Mouse (Mus musculus) T-cell, adult 2 months (primary cell): ENCODE data around the gene Ugdh.
A peak's percentile ranks its signal among the peaks of the same experiment; 100 is the strongest.

Experiments used
- DNase-seq: peaks from one replicate; pipeline ENCODE4 v3.0.0; 2022; ENCODE audit warnings: low spot score

Gene Ugdh

GRCm38 (mm10) chr5:65428321-65428720 lies 7.4 kb downstream of the Ugdh start:
- DNase-seq, result no peak

DNA sequence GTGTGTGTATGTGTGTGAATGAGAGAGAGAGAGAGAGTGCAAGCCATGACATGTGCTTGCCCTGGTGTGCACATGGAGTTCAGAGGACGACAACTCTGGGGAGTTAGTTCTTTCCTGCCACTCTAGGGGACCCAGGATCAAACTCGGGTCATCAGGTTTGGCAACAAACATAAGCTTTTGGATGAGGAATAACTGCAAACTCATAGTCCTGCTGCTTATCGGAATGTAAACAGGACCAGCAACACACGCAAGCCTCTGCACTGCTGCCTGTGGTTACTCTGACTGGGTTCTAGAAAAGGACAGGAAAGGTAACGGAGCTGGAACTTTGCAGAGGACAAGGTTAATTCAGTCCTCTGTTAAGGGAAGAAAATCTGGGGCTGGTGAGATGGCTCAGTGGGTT lies 10.5 kb downstream of the Ugdh start:
- no peak for DNase-seq

DNA sequence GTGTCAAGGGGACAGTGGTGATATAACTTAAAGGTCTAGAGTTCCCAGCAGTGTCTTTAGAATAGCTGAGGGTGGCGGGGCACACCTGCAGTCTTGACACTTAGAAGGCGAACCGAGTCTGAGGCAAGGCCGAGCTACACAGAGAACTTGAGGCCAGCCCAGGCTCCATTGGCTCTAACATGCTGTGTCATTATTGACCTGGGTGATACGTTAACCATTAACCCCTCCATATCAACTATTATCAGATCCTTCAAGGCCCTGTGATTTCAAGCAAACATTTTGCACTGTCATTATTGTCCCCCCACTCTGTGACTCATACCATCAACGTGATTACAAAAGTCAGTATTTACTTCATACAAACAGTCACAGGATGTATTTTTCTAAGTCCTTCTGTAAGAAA lies 11.5 kb downstream of the Ugdh start:
- DNase-seq, result no peak

DNA sequence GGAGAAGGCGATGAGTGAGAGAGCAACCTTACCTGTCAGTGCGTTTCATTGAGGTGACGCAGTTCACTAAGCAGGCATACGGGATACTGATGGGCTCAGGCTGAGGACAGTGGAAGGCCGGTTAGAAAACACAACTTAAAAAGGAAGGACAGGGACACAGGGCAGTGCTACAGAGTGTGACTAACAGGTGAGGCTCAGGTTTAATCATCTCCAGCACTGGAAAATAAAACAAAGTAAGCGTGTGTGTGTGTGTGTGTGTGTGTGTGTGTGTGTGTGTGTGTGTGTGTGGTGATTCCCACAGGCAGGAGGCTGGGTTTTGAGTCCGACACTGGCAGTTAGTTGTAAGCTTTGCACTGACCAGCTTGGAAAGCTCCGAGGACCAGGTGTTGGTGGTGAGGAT lies 12.9 kb downstream of the Ugdh start:
- DNase-seq, result no peak

- DNase-seq, result no peak
Measured at GRCm38 (mm10) chr5:65420822-65421221, 14.9 kb downstream of the Ugdh start.

DNA sequence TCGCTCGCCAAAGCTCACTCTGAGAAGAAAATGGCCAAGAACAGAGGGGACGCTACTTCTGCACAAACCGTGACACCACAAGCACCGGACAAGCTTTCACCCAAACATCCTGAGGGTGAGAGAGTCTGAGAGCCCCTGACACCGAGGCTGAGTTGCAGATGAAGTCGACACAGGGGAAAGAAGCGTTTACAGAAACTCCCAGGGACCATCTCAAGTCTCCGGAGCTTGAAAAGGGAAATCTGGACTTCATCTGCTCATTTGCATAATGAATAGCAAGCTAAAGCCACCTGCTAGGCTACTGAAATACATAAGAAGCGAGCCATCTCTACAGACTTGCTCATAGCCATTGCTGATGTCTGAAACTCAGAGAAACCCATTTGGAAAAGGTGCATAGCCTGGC lies 16.6 kb downstream of the Ugdh start:
- DNase-seq, result no peak

DNA sequence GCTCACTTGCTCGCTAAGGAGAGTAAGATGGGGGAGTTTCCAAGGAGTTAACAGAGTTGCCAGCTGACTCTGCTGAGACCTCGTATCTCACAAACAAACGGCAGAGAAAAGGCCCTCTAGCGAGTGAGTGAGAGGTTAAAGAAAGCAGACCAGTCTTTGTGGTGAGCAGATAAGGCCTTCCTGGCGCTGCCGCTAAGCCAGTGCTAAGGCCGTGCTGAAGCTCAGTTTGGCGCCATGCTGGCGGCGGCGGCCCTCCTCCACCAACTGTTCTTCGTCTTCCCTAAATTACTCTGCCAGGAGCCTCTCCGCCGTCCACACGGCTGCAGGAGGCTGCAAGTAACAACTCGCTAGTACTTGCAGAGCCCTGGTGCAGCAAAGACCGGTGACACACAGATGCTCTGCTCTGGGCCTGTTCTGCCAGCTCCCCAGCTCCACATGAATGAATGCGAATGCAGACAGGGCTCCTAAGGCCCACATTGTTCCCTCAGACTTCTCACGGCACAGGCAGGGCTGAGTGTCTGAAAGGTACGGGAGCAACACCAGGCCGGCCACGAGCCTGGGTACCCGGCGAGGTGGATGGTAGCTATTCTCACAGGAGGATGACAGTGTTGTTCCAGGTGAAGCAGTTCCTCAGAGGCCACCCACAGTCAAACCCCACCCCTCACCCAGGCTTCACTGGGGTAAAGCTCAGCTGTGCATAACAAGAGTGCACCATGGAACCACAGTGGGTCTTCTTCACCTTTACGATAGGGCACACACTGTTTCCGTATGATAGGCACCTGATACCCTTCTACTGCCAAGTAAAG lies 19.9 kb downstream of the Ugdh start:
- no peak for DNase-seq

- DNase-seq, result no peak
Measured at GRCm38 (mm10) chr5:65407989-65408388, 27.8 kb downstream of the Ugdh start.

- peak; percentile 77 for DNase-seq
Measured at GRCm38 (mm10) chr5:65401251-65401994, 34.3 kb downstream of the Ugdh start.

DNA sequence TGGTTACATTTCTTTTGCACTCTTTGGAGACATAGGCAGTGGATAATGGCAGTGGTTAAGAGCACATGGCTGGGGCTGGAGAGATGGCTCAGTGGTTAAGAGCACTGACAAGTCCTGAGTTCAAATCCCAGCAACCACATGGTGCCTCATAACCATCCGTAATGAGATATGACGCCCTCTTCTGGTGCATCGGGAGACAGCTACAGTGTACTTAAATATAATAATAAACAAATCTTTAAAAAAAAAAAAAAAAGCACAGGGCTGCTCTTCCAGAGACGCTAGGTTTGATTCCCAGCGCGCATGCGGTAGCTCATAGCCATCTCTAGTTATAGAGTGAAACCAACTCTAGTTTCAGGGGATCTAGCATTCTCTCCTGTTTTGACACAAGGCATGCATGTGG lies 41.3 kb downstream of the Ugdh start:
- DNase-seq, result no peak

GRCm38 (mm10) chr5:65391753-65392152 lies 44.0 kb downstream of the Ugdh start:
- DNase-seq, result peak; percentile 40

DNA sequence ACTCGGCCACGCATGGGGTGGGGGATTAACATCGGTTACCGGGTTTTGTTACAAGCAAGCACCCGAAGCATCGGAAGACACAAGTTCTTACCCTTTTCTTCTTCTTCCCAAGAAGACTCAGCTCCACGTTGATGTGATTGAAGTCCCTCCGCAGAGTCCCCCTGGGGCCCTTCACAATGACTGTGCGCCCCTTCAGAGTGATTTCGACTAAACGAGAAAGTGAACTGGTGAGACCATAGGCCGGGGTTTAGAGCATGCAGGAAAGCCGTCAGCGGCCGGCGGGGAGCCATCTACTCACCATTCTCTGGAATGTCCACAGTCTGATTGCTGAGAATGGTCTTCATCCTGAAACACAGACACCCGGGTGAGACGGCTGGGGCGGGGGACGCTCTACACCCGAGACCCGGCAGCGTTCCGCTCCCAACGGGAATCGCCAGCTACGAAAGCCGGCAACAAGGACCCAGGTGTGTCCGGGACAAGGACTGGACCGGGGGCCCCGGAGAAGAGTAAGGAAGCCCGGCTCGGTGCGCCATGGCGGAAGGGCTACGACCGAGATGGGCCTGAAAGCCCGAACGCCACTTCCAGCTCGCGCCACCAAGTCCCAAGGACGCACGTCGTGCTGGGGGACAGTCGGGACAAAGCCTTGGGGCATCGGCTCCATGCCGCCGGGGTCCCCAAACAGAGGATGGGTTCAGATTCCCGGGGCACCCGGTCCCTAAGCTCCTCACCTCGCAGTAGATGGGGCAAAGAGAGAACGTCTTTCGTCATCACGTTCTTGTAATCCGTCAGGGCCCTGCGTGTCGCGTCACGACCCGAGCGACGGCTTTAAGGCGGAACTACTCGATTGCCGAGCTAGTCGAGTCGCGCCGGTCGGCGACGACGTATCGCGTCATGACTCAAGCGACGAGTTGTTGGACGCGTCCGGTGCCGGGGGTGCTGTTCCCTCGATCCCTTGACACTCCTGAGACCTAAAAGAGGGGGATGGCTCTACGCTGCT lies 44.8 kb downstream of the Ugdh start, which contains the start of the genes Rpl9 and Lias:
Rpl9 (minus strand) TSS at position 797 of the 997 bp plus-strand sequence.
Lias (plus strand) TSS at position 850 of the 997 bp plus-strand sequence.
- DNase-seq, result peak; percentile 98

DNA sequence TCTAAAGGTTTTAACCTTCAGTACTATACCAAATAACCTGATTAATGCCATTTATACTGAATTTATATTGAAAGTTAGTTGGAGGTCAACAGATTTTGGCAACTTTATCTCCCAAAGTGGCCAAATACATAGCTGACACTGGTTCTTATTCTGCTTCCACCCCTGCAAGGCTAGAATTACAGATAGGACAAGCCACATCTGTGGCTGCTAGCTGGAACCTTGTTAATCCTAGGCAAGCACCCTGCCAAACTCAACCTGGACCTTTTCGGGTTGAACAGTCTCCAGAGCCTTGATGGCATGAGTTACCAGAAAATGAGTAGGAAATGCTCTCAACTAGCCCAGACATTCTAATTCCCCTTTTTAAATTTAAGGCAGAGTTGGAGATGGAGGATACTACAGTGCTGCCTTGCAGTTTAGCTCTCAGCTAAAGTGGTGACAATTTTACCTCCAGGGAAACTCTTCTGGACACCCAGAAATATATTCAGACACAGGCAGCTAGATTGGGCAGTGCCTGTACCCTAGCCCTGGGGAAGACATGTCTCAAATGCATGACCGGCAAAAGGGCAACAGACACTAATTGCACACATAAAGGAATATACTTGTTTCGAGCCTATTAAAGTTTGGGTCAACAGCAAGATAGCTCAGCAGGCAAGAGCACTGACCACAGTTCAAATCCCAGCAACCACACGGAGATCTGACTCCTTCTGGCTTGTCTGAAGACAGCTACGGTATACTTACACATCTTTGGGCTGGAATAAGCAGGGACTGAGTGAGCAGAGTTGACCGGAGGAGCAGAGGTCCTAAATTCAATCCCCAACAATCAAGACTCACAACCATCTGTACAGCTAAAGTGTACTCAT lies 48.5 kb downstream of the Ugdh start:
- no peak for DNase-seq

DNA sequence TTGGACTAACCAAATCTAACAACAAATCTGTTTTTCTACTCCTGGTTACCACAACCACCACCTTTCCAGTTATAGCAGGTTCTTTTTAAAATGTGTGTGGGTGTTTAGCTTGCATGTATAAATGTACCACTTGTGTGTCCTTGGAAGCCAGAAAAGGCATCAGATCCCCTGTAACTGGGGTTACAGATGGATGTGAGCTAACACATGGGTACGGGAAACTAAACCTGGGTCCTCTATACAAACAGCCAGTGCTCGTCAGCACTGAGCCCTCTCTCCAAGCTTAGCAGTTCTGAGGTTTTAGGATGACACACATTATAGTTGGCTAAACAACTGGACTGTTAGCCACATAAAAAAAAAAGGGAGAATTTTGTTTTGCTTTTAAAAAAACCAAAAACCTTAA lies 50.0 kb downstream of the Ugdh start:
- DNase-seq, result no peak

DNA sequence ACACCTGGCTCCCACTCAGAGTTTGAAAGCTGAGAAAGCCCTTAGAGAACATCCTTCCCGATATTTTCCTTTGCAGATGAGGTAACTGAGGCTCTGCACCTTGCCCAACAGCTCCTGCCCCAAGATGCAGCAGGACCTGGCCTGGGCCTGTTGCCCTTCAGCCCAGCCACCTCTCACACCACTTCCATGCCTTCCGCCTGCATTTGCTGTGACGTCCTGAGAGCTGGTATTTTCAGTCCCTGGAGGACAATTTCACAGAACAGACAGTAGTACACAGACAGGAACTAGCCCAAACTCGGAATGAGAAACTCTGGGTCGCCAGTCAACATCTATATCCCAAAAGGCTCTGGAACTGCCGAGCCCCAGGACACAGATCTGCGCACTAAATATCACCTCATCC lies 61.0 kb downstream of the Ugdh start:
- DNase-seq, result no peak

DNA sequence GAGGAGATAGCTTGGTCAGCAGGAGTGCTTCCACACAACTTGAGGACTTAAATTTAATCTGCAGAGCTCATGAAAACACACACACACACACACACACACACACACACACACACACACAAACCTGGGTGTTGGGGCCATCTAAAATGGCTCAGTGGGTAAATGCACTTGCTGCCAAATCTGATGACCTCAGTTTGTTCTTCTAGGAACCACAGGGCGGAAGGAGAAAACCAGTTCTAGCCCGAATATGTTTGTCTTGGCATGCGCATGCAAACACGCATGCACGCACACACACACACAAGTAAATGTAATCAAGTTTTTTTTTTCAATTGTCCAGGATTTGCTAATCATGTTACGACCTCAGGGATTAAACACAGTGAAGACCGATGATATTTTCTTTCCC lies 64.2 kb downstream of the Ugdh start:
- DNase-seq, result no peak

DNA sequence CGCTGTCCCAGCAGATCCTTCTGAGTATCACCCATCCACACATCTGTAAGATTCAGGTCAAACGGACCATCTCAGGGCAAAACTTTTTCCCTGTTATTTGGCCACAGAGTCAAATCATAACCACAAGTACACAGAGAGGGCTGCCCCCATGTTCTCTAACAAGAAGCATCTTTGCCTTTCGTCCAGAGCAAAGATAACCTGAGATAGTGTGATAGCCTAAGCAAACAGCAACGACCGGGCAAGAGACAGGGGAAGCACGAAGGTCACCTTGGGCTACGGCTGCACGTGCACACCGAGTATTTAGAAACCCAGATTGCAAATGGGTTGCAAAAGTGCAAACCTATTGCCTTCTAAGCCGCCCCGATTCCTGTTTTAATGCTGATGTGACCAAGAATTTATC lies 67.9 kb downstream of the Ugdh start:
- DNase-seq, result no peak
